Mouse (Mus musculus) spleen, embryonic (tissue): ENCODE data around the gene Cstf2t.

ENCODE experiments used
- CTCF ChIA-PET: fragments of 350-600 bp; sonication (Branson Sonifier 250); formaldehyde crosslinking; loops from one replicate; lab custom pipeline; 2022; lab: Charles Lee

Cstf2t gene

GRCm38 (mm10) chr19:31082662-31083429 is at the start of gene Cstf2t:
Gene Cstf2t, plus strand, starts transcription at chr19:31082837.
- CTCF ChIA-PET: interaction anchor here (0.6 kb wide), 1 partner anchor 289 kb away, joined by 3 read pairs; no protein-coding TSS in a partner anchor

GRCm38 (mm10) chr19:31038951-31039350 is 43.7 kb upstream of the Cstf2t start:
- CTCF ChIA-PET: no interaction called here

GRCm38 (mm10) chr19:31040948-31041847 is 41.4 kb upstream of the Cstf2t start:
- CTCF ChIA-PET: no interaction called here

- CTCF ChIA-PET: interaction anchor here (0.6 kb wide), 1 partner anchor 205 kb away, joined by 5 read pairs; no protein-coding TSS in a partner anchor
Measured at GRCm38 (mm10) chr19:31046601-31047000, 36.0 kb upstream of the Cstf2t start.

- CTCF ChIA-PET: no interaction called here
Measured at GRCm38 (mm10) chr19:31064740-31065139, 17.9 kb upstream of the Cstf2t start.

GRCm38 (mm10) chr19:31065206-31065781 is 17.3 kb upstream of the Cstf2t start:
- CTCF ChIA-PET: no interaction called here

- CTCF ChIA-PET: no interaction called here
Measured at GRCm38 (mm10) chr19:31073959-31074716, 8.5 kb upstream of the Cstf2t start.

- CTCF ChIA-PET: no interaction called here
Measured at GRCm38 (mm10) chr19:31074717-31075063, 7.9 kb upstream of the Cstf2t start.

- CTCF ChIA-PET: no interaction called here
Measured at GRCm38 (mm10) chr19:31076106-31076505, 6.5 kb upstream of the Cstf2t start.

GRCm38 (mm10) chr19:31078241-31078640 is 4.4 kb upstream of the Cstf2t start:
- CTCF ChIA-PET: interaction anchor here (0.5 kb wide), 1 partner anchor 23 kb away, joined by 3 read pairs; no protein-coding TSS in a partner anchor

- CTCF ChIA-PET: interaction anchor here (0.6 kb wide), 1 partner anchor 290 kb away, joined by 3 read pairs; no protein-coding TSS in a partner anchor
Measured at GRCm38 (mm10) chr19:31082226-31082625, 411 bp upstream of the Cstf2t start.

GRCm38 (mm10) chr19:31083761-31084160 is 1.1 kb downstream of the Cstf2t start:
- CTCF ChIA-PET: no interaction called here

- CTCF ChIA-PET: interaction anchor here (0.7 kb wide), 1 partner anchor 353 kb away, joined by 3 read pairs; no protein-coding TSS in a partner anchor
Measured at GRCm38 (mm10) chr19:31097857-31098256, 15.2 kb downstream of the Cstf2t start.

- CTCF ChIA-PET: interaction anchor here (0.6 kb wide), 1 partner anchor 142 kb away, joined by 3 read pairs; no protein-coding TSS in a partner anchor
Measured at GRCm38 (mm10) chr19:31099369-31099768, 16.7 kb downstream of the Cstf2t start.

- CTCF ChIA-PET: no interaction called here
Measured at GRCm38 (mm10) chr19:31104764-31105163, 22.1 kb downstream of the Cstf2t start.

GRCm38 (mm10) chr19:31106036-31106435 is 23.4 kb downstream of the Cstf2t start:
- CTCF ChIA-PET: no interaction called here

GRCm38 (mm10) chr19:31106835-31107554 is 24.4 kb downstream of the Cstf2t start:
- CTCF ChIA-PET: no interaction called here

- CTCF ChIA-PET: interaction anchor here (0.6 kb wide), 1 partner anchor 339 kb away, joined by 10 read pairs; no protein-coding TSS in a partner anchor
Measured at GRCm38 (mm10) chr19:31114690-31115089, 32.1 kb downstream of the Cstf2t start.

GRCm38 (mm10) chr19:31124628-31125027 is 42.0 kb downstream of the Cstf2t start:
- CTCF ChIA-PET: no interaction called here

GRCm38 (mm10) chr19:31132614-31133013 is 50.0 kb downstream of the Cstf2t start:
- CTCF ChIA-PET: no interaction called here
